Mouse (Mus musculus) cerebellum, postnatal 36 days (tissue): ENCODE measurements around the gene Chd1.

ENCODE experiments used
- DNase-seq, 2 experiments: peaks; one replicate each; pipeline ENCODE4 v3.0.0; 2021 to 2022; ENCODE audit warnings: mixed read lengths in 2 of 2

Chd1 gene

DNA sequence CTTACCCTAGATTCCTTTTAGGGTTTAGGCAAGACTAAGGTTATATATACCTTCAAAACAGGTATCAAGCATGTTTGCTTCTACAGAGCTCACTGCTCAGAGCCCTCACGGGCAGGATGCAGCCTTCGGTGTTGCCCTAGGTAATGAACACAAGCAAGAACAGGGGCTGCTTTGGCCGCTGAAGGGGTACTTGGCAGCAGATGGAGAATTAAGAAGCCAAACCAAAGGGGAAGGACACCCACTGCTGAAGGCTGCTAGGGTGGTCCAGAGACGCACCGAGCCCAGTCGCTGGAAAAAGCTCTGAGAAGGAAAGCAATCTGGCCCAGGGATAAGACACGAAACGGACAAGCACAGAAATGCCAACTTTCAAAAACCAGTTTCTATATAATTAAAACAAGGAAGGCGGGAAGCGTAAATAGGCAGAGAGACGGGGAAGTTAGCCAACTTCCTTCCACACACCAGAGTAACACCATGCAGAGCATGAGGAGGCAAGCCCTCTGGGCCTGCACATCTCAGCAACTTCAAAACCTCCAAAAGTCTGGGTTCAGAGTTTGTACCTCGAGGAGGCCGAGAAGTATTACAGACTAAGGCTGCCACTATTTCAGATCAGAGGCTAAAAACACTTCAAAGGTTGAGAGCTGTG lies 107.5 kb downstream of the Chd1 start:
- no peak for DNase-seq

DNA sequence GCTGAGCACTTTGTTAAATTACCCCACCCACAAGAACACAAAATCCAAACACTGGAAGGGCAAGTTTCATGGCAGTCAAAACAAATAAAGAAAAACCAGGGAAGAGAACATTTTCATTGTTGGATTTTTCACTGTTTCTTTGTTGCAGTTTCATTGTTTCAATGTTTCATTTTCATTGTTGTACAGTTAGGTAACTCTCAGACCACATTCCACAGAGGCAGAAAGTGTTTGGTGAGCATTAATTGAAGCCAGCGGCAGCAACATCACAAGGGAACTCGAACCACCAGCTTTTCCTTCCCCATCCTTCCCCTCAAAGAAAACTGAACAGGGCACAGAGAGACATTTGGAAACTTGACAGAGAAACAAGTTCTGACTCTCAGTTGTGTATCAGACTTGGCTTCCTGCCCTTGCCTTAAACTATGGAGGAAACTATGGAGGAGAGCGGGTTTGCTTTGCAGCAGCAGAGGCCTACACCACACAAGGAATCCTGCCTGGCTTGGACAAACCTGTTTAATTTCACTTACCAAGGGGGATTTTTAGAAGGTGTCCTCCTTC lies 109.0 kb downstream of the Chd1 start:
- DNase-seq, result no peak

- no peak for DNase-seq
Observed at GRCm38 (mm10) chr17:15815312-15816018, 110.7 kb downstream of the Chd1 start.

DNA sequence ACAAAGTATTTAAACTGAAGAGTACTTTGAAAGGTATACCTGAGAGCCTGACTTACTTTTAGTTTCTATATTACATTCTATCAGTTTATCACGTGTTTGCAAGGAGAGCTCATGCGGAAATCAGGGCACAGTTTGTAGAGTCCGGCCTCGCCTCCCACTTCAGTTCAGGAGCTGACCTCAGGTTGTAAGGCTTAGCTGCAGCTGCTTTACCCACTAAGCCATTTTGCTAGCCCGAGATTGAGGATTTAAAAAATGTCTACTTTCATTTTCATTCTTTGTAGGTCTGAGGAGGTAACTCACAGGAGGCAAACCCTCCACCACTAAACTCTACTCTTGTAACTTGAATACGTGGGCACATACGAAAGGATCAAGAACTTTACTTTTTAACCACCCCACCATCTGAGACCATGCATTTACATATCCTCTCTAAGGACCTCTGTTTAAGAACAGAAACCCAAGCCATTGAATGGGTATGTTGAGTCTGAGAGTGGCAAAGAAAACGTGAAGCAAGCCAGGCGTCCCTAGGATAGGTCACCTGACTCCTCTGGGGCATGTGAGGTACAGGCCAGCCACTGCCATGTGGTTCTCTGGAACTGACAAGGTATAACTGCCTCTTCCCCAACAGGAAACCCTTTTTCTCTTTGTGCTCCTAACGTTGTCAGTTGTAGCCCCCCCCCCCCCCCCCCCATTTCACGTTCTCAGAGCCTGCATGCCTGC lies 111.8 kb downstream of the Chd1 start:
- DNase-seq, result no peak

DNA sequence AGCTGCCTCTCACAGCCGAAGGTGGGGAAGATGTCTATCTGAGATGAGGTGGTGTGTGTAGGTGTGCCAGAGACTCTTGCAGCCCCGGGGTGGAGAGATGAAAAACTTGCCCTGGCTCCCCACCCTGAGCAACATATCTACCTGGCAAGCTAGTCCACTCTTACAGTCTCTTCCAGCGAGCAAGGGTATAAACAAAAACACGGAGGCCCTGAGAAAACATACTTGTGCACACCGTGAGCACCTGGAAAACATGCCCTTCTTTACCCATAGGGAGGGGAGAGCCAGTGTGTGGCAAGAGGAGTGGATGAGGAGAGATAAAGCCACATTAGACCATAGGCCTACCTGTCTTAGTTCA lies 112.3 kb downstream of the Chd1 start:
- DNase-seq, result no peak

GRCm38 (mm10) chr17:15817634-15818033 lies 112.9 kb downstream of the Chd1 start:
- no peak for DNase-seq

- no peak for DNase-seq
Observed at GRCm38 (mm10) chr17:15818372-15818771, 113.6 kb downstream of the Chd1 start.

DNA sequence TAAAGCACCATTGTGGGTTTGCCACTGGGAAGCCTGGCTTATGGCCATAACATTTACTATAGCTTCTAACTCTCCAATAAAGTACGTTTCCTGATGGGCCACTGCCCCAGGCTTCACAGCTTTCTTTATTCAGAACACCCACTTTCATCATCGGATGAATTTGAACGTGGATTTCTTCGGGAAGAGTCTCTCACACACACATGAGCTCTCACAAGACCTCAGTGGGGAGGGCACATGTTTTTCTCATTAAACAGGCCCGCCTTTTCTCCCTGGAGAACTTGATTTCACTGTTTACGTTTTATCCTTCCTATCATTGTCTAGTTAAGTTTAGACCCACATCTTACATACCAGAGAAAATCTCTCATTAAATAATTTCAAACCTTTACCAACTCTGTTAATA lies 115.4 kb downstream of the Chd1 start:
- no peak for DNase-seq

GRCm38 (mm10) chr17:15820761-15821160 lies 116.0 kb downstream of the Chd1 start:
- DNase-seq, result no peak

GRCm38 (mm10) chr17:15821706-15822105 lies 116.9 kb downstream of the Chd1 start:
- DNase-seq, result no peak
